Mouse (Mus musculus) CH12.LX (cell line): ENCODE results near the gene Hagh. TPM values are rescaled to one million over a fixed set of nuclear protein-coding genes. Genes with fewer than 3 reads are reported as not detected.
A peak's percentile ranks its signal among the peaks of the same experiment; 100 is the strongest.

Experiments
- DNase-seq: peaks from one replicate; pipeline ENCODE4 v3.0.0-alpha.2; 2013; ENCODE audit errors: extremely low read depth
- H3K27ac ChIP-seq: 2 replicates; pipeline ENCODE4 v1.5.1; 2012; ENCODE audit warnings: low read depth, mild to moderate bottlenecking, control low read depth, moderate library complexity; ENCODE audit not compliant: insufficient read depth
- H3K27me3 ChIP-seq: replicated peaks from 2 replicates; pipeline ENCODE3; 2012; ENCODE audit warnings: inconsistent platforms
- H3K36me3 ChIP-seq, 2 experiments: replicated peaks in 1 of 2; 2 replicates each; pipeline versions ENCODE3 to v1.6.1; 2012; ENCODE audit warnings: inconsistent platforms in 1 of 2, low read length in 1 of 2, mild to moderate bottlenecking in 1 of 2, mixed read lengths in 1 of 2, moderate library complexity in 1 of 2; ENCODE audit not compliant: control insufficient read depth in 1 of 2, insufficient read depth in 1 of 2
- H3K4me1 ChIP-seq, 2 experiments: 2 replicates each; pipeline ENCODE4 v1.6.1; 2012; ENCODE audit warnings: inconsistent platforms in 1 of 2, moderate library complexity in 1 of 2; ENCODE audit not compliant: insufficient read depth in 2 of 2, control insufficient read depth in 1 of 2
- H3K4me2 ChIP-seq: 2 replicates; pipeline ENCODE4 v1.6.1; 2012; ENCODE audit warnings: low read depth, mild to moderate bottlenecking, control low read depth; ENCODE audit not compliant: poor library complexity, insufficient read depth, severe bottlenecking
- H3K4me3 ChIP-seq, 3 experiments: fragments of 150-350 bp in 1 of 3; sonication (generic) in 1 of 3; replicated peaks in 1 of 3; 2 replicates each; pipeline versions ENCODE3 to v1.5.1; 2011 to 2012; ENCODE audit warnings: low read depth in 2 of 3, low read length in 2 of 3, mild to moderate bottlenecking in 2 of 3, moderate library complexity in 2 of 3, control low read depth in 1 of 3, improper control_type of control experiment in 1 of 3, inconsistent platforms in 1 of 3, mixed read lengths in 1 of 3; ENCODE audit not compliant: poor library complexity in 1 of 3
- H3K79me2 ChIP-seq: replicated peaks from 2 replicates; pipeline ENCODE4 v1.6.1; 2012; ENCODE audit warnings: mild to moderate bottlenecking, moderate library complexity; ENCODE audit not compliant: control insufficient read depth, poor library complexity, insufficient read depth, severe bottlenecking; ENCODE audit errors: extremely low read depth
- H3K9ac ChIP-seq: 2 replicates; pipeline ENCODE4 v1.6.1; 2012; ENCODE audit warnings: low read depth, mild to moderate bottlenecking, control low read depth, moderate library complexity; ENCODE audit not compliant: insufficient read depth
- H3K9me3 ChIP-seq: replicated peaks from 2 replicates; pipeline ENCODE3; 2012; ENCODE audit warnings: low read length, inconsistent platforms, mixed read lengths
- CHD1 ChIP-seq: IDR thresholded peaks from 2 replicates; pipeline ENCODE4 v1.6.1; 2012; ENCODE audit warnings: low read depth, low read length, improper control_type of control experiment, inconsistent platforms
- EP300 ChIP-seq: IDR thresholded peaks from 2 replicates; pipeline ENCODE4 v1.6.1; 2011; ENCODE audit warnings: low read length, improper control_type of control experiment
- IRF4 ChIP-seq: IDR thresholded peaks from 2 replicates; pipeline ENCODE4 v1.6.1; 2014; ENCODE audit warnings: low read depth, mild to moderate bottlenecking, inconsistent platforms, low read length, improper control_type of control experiment
- JUN ChIP-seq: IDR thresholded peaks from 2 replicates; pipeline ENCODE4 v1.6.1; 2011; ENCODE audit warnings: low read depth, mild to moderate bottlenecking, low read length, improper control_type of control experiment, moderate library complexity; ENCODE audit not compliant: insufficient read depth
- MAX ChIP-seq: IDR thresholded peaks from 2 replicates; pipeline ENCODE4 v1.6.1; 2011; ENCODE audit warnings: low read length, improper control_type of control experiment
- MAZ ChIP-seq: IDR thresholded peaks from 2 replicates; pipeline ENCODE4 v1.6.1; 2012; ENCODE audit warnings: low read depth, mild to moderate bottlenecking, inconsistent platforms, low read length, improper control_type of control experiment, moderate library complexity
- MXI1 ChIP-seq: IDR thresholded peaks from 2 replicates; pipeline ENCODE4 v1.6.1; 2011; ENCODE audit warnings: mild to moderate bottlenecking, low read depth, low read length, improper control_type of control experiment
- MYC ChIP-seq: IDR thresholded peaks from 2 replicates; pipeline ENCODE4 v1.6.1; 2011; ENCODE audit warnings: low read depth, mild to moderate bottlenecking, improper control_type of control experiment, low read length
- NELFE ChIP-seq: IDR thresholded peaks from 2 replicates; pipeline ENCODE4 v1.6.1; 2011; ENCODE audit warnings: low read depth, low read length, improper control_type of control experiment
- NRF1 ChIP-seq: IDR thresholded peaks from 2 replicates; pipeline ENCODE4 v1.6.1; 2014; ENCODE audit warnings: low read depth, mild to moderate bottlenecking, inconsistent platforms, low read length, improper control_type of control experiment, moderate library complexity
- PAX5 ChIP-seq: IDR thresholded peaks from 2 replicates; pipeline ENCODE4 v1.6.1; 2012; ENCODE audit warnings: low read length, inconsistent platforms, mixed read lengths
- RAD21 ChIP-seq: IDR thresholded peaks from 2 replicates; pipeline ENCODE4 v1.6.1; 2011; ENCODE audit warnings: low read depth, mild to moderate bottlenecking, low read length, improper control_type of control experiment, moderate library complexity
- SIN3A ChIP-seq: IDR thresholded peaks from 2 replicates; pipeline ENCODE4 v1.6.1; 2012; ENCODE audit warnings: low read length, improper control_type of control experiment, inconsistent platforms
- TBP ChIP-seq: conservative IDR thresholded peaks from 2 replicates; pipeline ENCODE4 v1.6.1; 2011; ENCODE audit warnings: low read depth, low read length, improper control_type of control experiment
- TCF12 ChIP-seq: IDR thresholded peaks from 2 replicates; pipeline ENCODE4 v1.6.1; 2014; ENCODE audit warnings: low read depth, mild to moderate bottlenecking, inconsistent platforms, low read length, improper control_type of control experiment
- USF2 ChIP-seq: conservative IDR thresholded peaks from 2 replicates; pipeline ENCODE4 v1.6.1; 2011; ENCODE audit warnings: low read depth, low read length, improper control_type of control experiment
- ZKSCAN1 ChIP-seq: IDR thresholded peaks from 2 replicates; pipeline ENCODE4 v1.6.1; 2012; ENCODE audit warnings: low read depth, inconsistent platforms, low read length, improper control_type of control experiment, borderline replicate concordance
- dilution Hi-C: fragments of 300-500 bp; cut with MboI; formaldehyde crosslinking; loops from 2 replicates; pipeline ENCODE4 v1.14.3; 2020; ENCODE audit warnings: low sequenced_read_pairs; ENCODE audit not compliant: extremely low pct_unique_long_range_greater_than_20kb, extremely low pct_ligation_motif_present
- in situ Hi-C: fragments of 300-500 bp; cut with MboI; formaldehyde crosslinking; loops from 3 replicates; pipeline ENCODE4 v1.14.3; 2019; ENCODE audit warnings: low sequenced_read_pairs, low pct_ligation_motif_present, low pct_unique_long_range_greater_than_20kb, mixed read lengths
- polyA plus RNA-seq: library from polyadenylated mRNA; unstranded; fragments of >175 nt; gene quantifications from 2 replicates; pipeline ENCODE4 v1.2.1, GENCODE M21; 2012; ENCODE audit warnings: low read depth; ENCODE audit not compliant: insufficient read length
- total RNA-seq, 2 experiments: library from RNA; depleted of rRNA; stranded (reverse); fragments of 300-350 nt in 1 of 2; fragments of >200 nt in 1 of 2; gene quantifications; 2 replicates each; pipeline ENCODE4 v1.2.3; 2012 to 2014

Hagh gene
- total and polyA plus RNA-seq, 3 experiments: 18.9 to 31.0 (median 27.3) TPM

DNA sequence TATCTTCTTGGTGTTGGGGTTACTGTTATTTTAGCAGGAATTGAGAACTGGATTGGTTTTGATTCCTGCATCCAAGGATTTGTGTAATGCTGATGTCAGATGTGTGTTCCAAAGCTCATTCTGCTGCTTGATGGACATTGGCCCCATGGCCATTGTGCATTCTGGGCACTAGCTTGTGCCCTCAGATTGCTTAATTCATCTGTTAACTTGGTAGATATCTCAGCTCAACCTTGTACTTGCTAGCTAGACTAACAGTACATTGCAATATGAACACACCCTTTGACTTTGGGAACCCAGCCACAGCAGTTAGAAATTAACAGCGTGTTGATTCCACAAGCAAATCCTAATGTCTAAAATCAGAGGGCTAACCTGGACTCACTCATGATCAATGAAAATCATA, 7.4 kb downstream of the Hagh start:
- no peak for DNase-seq
- TF ChIP-seq RAD21: no peak
- TF ChIP-seq USF2: no peak
- no peak for TF ChIP-seq JUN
- no peak for TF ChIP-seq NELFE
- no peak for TF ChIP-seq MAZ
- no peak for TF ChIP-seq SIN3A
- TF ChIP-seq EP300: no peak
- no peak for TF ChIP-seq PAX5
- H3K4me1 ChIP-seq: peaks cover 0 to 25% of the 10 kb centered on the region in 2 experiments; a peak in 2 of 4 replicates
- H3K4me3 ChIP-seq: no peak overlapping the region
- H3K27ac ChIP-seq: no peak overlapping the region
- H3K27me3 ChIP-seq: peaks cover 10% of the 10 kb centered on the region
- no peak overlapping the region for H3K9ac ChIP-seq
- in situ Hi-C loops: no loop called here
- H3K9me3 ChIP-seq: no peaks in the 10 kb centered on the region
- dilution Hi-C loops: no loop called here
- peaks cover 0 to 5% of the 10 kb centered on the region in 2 experiments for H3K36me3 ChIP-seq
- no peaks in the 10 kb centered on the region for H3K79me2 ChIP-seq
- H3K4me2 ChIP-seq: no peak overlapping the region

DNA sequence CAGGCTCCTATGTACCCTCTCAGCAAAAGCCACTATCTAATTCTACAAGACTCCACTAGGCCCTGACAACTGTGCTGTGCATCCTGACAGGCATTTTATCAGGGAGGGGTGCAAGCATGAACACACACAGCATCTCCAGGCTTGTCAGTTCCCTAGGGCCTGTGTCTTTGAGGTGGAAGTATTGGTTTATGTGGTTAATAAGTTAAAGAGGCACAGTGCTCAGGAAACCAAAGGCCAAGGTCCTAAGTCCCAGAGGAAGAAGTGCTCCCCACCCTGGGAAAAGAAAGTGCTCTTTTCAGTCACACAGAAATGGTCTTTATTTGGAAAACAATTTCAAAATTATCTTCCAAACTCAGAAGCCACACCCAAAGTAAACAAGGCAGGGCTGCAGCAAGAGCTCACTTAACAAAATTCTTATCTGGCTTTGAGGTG, 8.7 kb downstream of the Hagh start:
- peak overlapping the region; percentile 42 for H3K4me2 ChIP-seq
- H3K79me2 ChIP-seq: no peaks in the 10 kb centered on the region
- H3K36me3 ChIP-seq: peaks cover 8 to 16% of the 10 kb centered on the region in 2 experiments
- no peak for TF ChIP-seq TBP
- TF ChIP-seq ZKSCAN1: no peak
- TF ChIP-seq NRF1: no peak
- TF ChIP-seq CHD1: no peak
- TF ChIP-seq TCF12: no peak
- no peak for TF ChIP-seq MAX
- no peak for TF ChIP-seq MYC
- no peak for TF ChIP-seq IRF4
- TF ChIP-seq MXI1: no peak
- in situ Hi-C loops (no loop called here), dilution Hi-C loops (no loop called here)
- no peak overlapping the region; the same call in 1 of the 2 replicates for H3K9ac ChIP-seq
- no peak for DNase-seq
- peaks cover 10% of the 10 kb centered on the region for H3K27me3 ChIP-seq
- no peak overlapping the region for H3K27ac ChIP-seq
- H3K4me3 ChIP-seq: peak overlapping the region in 2 of 3 experiments; percentile 74 to 75
- no peaks in the 10 kb centered on the region for H3K9me3 ChIP-seq
- peaks cover 0 to 25% of the 10 kb centered on the region in 2 experiments; a peak in 2 of 4 replicates for H3K4me1 ChIP-seq
